Mouse (Mus musculus) ES-Bruce4 (cell line): ENCODE data around the gene Synpo2. TPM values are rescaled to one million over a fixed set of nuclear protein-coding genes. Genes with fewer than 3 reads are reported as not detected.

ENCODE experiments used
- H3K27ac ChIP-seq: 2 replicates; pipeline ENCODE4 v1.5.1; 2012; ENCODE audit warnings: low read length, inconsistent platforms; ENCODE audit not compliant: insufficient read depth
- H3K27me3 ChIP-seq: 2 replicates; pipeline ENCODE4 v1.6.1; 2012; ENCODE audit warnings: mild to moderate bottlenecking, low read length, inconsistent platforms; ENCODE audit not compliant: control insufficient read depth, poor library complexity, insufficient read depth, severe bottlenecking
- H3K36me3 ChIP-seq: 2 replicates; pipeline ENCODE4 v1.6.1; 2012; ENCODE audit warnings: inconsistent platforms, mild to moderate bottlenecking, low read length, moderate library complexity; ENCODE audit not compliant: control insufficient read depth, poor library complexity, insufficient read depth, severe bottlenecking
- H3K4me1 ChIP-seq: one replicate; pipeline ENCODE4 v1.8.1; 2011; ENCODE audit warnings: low read length; ENCODE audit not compliant: control insufficient read depth, insufficient read depth
- H3K4me3 ChIP-seq: 2 replicates; pipeline ENCODE4 v1.5.1; 2011; ENCODE audit warnings: low read depth, mild to moderate bottlenecking, low read length
- H3K9ac ChIP-seq: 2 replicates; pipeline ENCODE4 v1.6.1; 2012; ENCODE audit warnings: low read depth, mild to moderate bottlenecking, inconsistent platforms; ENCODE audit not compliant: poor library complexity, severe bottlenecking
- H3K9me3 ChIP-seq: replicated peaks from 2 replicates; pipeline ENCODE4 v1.6.1; 2012; ENCODE audit warnings: mild to moderate bottlenecking, low read length, inconsistent platforms; ENCODE audit not compliant: control insufficient read depth, poor library complexity, insufficient read depth, severe bottlenecking
- CTCF ChIP-seq: IDR thresholded peaks from one replicate; pipeline ENCODE4 v1.8.1; 2011; ENCODE audit warnings: low read depth, low read length
- EP300 ChIP-seq: IDR thresholded peaks from 2 replicates; pipeline ENCODE4 v1.6.1; 2011; ENCODE audit warnings: low read depth, low read length; ENCODE audit not compliant: insufficient read depth
- POLR2A ChIP-seq: IDR thresholded peaks from one replicate; pipeline ENCODE4 v1.8.1; 2011; ENCODE audit warnings: low read length; ENCODE audit not compliant: insufficient read depth
- polyA plus RNA-seq: library from polyadenylated mRNA; stranded (reverse); fragments of >200 nt; gene quantifications from 2 replicates; pipeline ENCODE4 v1.2.4, GENCODE M21; 2011; ENCODE audit warnings: low read depth; ENCODE audit not compliant: missing spikeins, insufficient read depth, insufficient read length

Synpo2 gene
- 1.8 and 2.9 TPM in 2 replicates for polyA plus RNA-seq

DNA sequence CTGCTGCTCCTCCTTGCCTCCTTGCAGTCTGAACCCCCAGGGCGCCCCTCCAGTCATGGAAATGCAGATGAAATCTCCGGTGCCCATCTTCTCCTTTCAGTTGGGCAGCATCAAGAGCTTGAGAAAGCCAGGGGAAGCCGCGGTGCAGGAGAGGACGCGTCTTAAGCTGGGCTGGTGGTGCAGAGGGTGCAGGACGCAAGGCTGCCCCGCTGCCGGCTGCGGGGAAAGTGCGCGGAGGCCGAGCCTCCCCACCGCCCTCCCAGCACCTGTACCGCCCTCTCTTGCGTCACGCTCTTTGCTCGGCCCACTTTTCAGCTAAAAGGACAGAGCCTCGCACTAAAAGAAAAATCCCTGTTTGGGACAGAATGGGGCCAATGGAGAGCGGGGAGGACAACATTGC is at the start of gene Synpo2:
Gene Synpo2, minus strand, starts transcription at position 229 of the 400 bp plus-strand sequence.
- TF ChIP-seq CTCF (no peak), POLR2A (peak; percentile 22)
- Histone ChIP-seq H3K27ac (no peak within 1 kb of the TSS), H3K9ac (peak within 1 kb of the TSS; percentile 53; the same call in 1 of the 2 replicates)

DNA sequence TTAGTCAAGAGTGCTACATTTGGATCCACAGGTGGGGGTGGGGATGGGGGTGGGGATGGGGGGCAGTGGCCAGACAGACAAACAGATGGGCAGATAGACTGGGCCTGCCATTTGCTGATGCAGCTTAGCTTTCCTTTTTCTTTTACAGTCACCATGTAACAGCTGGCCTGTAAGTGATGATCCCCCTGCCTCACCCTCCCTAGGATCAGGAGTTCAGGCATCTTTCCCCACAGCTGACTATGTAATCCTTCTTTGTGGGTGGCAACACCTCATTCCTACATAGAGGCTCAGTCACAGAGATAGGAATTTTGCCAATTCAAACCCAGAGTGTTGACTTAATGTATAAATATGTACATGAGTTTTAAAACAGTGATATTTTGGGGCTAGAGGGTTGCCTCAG is 49.7 kb upstream of the Synpo2 start:
- no peaks in the 10 kb centered on the region for H3K9me3 ChIP-seq
- H3K27ac ChIP-seq = no peak overlapping the region
- H3K27me3 ChIP-seq = no peaks in the 10 kb centered on the region
- no peak for TF ChIP-seq POLR2A
- TF ChIP-seq CTCF = no peak
- no peak for TF ChIP-seq EP300
- H3K4me1 ChIP-seq = no peaks in the 10 kb centered on the region
- no peak overlapping the region for H3K9ac ChIP-seq
- H3K36me3 ChIP-seq = peaks cover 2% of the 10 kb centered on the region; the same call in 1 of the 2 replicates
- no peak overlapping the region for H3K4me3 ChIP-seq

More for the DNA sequence above, at the start of gene Synpo2:
- Histone ChIP-seq H3K36me3 (no peaks in the 10 kb centered on the region), H3K9me3 (no peaks in the 10 kb centered on the region), H3K4me1 (no peaks in the 10 kb centered on the region), H3K4me3 (peak within 1 kb of the TSS; percentile 87), H3K27me3 (no peaks in the 10 kb centered on the region)

DNA sequence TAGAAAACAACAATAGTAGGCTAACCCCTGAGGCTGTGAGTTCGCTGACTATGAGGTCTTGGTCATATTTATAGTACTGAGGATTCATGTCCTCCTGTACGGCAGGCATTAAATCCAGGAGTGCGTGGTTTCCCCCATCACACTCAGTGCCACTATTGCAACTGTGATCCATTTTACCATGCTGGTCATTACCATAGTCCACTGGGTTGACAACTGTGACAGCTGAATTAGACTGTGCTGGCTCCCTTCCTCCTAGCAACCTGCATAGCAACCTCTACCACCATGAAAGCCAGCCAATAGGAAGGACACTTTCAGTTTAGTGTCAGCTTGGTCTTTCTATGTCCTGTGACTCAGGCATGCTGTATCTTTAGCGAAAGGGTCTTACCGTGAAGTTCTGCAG is 48.3 kb upstream of the Synpo2 start:
- H3K4me1 ChIP-seq = no peaks in the 10 kb centered on the region
- H3K36me3 ChIP-seq = no peaks in the 10 kb centered on the region
- H3K9me3 ChIP-seq = no peaks in the 10 kb centered on the region
- TF ChIP-seq POLR2A = no peak
- TF ChIP-seq EP300 = no peak
- TF ChIP-seq CTCF = no peak
- H3K9ac ChIP-seq = no peak overlapping the region
- no peak overlapping the region for H3K4me3 ChIP-seq
- H3K27ac ChIP-seq = no peak overlapping the region
- no peaks in the 10 kb centered on the region for H3K27me3 ChIP-seq

DNA sequence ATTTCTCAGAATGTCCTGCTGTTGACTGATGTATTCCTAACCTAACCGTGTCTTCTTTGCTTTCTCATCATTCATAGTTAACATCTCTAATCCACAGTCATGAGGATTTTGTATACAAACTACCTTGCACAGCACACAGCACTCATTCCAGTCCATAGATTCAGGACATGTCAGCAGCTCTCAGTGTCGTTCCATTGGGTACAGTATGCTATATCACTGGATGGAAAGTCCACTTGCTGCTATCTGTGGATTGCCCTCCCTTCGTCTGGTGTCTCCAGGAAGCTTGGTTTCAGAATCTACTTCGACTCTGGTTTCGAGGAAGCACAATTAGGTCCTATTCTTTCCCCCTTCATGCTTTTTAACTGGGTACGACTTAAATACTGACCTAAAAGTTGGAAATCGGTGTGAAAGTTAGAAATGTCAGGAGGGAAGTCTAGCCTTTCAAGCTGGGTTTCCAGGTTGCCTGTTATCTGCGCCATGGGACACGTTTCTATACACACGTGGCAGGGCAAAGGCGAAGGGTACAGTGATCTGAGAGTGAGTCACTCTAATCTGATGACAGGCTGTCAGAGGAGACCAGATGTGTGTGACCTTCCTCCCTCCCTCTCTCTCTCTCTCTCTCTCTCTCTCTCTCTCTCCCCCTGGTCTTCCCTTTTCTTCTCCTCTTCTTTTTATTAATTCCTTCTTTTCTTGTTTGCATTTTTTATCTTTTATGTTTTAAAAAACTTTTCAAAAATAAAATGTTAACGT is 47.1 kb upstream of the Synpo2 start:
- no peaks in the 10 kb centered on the region for H3K27me3 ChIP-seq
- no peak for TF ChIP-seq CTCF
- no peak for TF ChIP-seq POLR2A
- TF ChIP-seq EP300 = no peak

DNA sequence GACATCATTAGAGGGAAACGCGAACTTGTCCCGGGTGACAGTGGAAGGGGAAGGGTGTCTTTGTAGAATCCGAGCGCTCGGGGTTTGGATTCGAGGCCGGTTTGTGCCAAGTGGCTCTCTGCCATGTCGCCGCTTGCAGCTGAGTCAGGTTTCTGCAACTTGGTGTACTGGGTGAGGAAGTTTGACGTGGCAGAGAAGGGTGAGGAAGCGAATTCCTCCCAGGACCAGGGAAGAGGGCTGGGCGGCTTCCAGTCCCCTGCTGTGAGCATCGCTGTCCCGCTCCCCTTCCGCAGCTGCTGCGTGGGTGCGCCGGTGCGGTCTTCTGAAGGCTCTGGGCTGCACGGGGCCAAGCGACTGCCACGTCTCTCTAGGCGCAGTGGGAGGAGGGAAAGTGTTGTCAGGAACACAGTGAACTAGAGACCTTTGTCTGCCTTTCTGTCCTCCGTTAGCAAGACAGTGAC is 31.8 kb upstream of the Synpo2 start:
- Histone ChIP-seq H3K36me3 (peaks cover 5% of the 10 kb centered on the region), H3K4me3 (peak overlapping the region; percentile 66), H3K9me3 (no peaks in the 10 kb centered on the region), H3K27ac (no peak overlapping the region), H3K9ac (peak overlapping the region; percentile 29), H3K4me1 (no peaks in the 10 kb centered on the region), H3K27me3 (no peaks in the 10 kb centered on the region)
- no peak for TF ChIP-seq CTCF
- no peak for TF ChIP-seq POLR2A
- TF ChIP-seq EP300 = no peak

More for the DNA sequence above, 47.1 kb upstream of the Synpo2 start:
- no peak overlapping the region for H3K27ac ChIP-seq
- H3K4me3 ChIP-seq = no peak overlapping the region
- no peaks in the 10 kb centered on the region for H3K36me3 ChIP-seq
- no peaks in the 10 kb centered on the region for H3K4me1 ChIP-seq
- no peak overlapping the region for H3K9ac ChIP-seq
- no peaks in the 10 kb centered on the region for H3K9me3 ChIP-seq

DNA sequence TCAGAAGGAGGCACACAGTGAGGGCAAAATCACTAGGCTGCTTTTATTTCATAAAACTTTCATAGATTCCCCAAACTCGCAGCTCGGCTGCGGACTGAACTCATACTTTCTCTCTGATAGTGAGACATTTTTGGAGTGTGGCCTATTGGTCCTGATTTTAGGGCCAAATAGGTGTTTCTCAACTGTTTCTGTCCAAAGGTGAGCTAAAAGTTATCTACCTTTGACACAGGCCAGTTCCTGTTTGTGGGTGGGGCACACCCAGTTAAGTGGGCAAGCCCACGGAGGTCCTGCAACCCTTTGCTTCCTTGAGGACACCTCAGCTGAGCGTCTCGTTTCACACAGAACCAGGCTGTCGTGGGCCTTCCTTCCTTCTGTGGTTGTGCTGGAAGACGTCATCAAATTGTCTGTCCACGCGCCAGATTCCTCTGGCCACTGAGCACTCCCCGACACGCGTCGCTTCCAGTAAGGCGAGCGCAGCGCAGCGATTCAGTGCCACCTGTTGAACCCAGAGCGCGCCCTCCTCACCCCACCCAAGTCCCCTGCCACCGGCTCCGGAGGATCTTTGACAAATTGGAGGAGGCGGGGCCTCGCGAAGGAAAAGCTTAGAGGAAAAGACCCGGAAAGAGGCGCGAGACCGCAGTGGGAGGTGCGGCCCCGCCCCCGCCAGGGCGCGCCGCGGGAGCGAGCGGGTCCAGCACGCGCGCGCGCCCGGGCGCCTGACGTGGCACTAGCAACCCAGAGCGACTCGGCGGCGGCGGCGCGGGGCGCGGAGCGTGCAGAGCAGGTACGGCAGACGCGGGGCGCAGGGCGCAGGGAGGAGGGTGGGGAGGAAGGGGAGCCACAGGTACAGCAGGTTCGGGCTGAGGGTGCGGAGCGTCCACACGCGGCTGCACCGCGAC is 31.1 kb upstream of the Synpo2 start, which contains the start of gene Sec24d:
Gene Sec24d, plus strand, starts transcription at position 703 of the 899 bp plus-strand sequence.
- H3K4me1 ChIP-seq = no peaks in the 10 kb centered on the region
- H3K27me3 ChIP-seq = no peaks in the 10 kb centered on the region
- H3K9ac ChIP-seq = peak within 1 kb of the TSS; percentile 29
- no peak within 1 kb of the TSS for H3K27ac ChIP-seq
- peak within 1 kb of the TSS; percentile 66 for H3K4me3 ChIP-seq
- TF ChIP-seq POLR2A (no peak), EP300 (no peak), CTCF (no peak)
- H3K36me3 ChIP-seq = peaks cover 5% of the 10 kb centered on the region
- no peaks in the 10 kb centered on the region for H3K9me3 ChIP-seq
